Mouse (Mus musculus) kidney, postnatal 0 days (tissue): ENCODE data around the gene Cfl1. TPM values are rescaled to one million over a fixed set of nuclear protein-coding genes. Genes with fewer than 3 reads are reported as not detected.

Experiments used
- ATAC-seq: fragments of 200-750 bp; cut with Nextera tagmentation; replicated peaks from 2 replicates; pipeline ENCODE4 v1.8.0; 2017; ENCODE audit warnings: low read depth, moderate number of reproducible peaks, moderate TSS enrichment, moderate library complexity; ENCODE audit not compliant: low FRiP score
- DNase-seq: peaks from one replicate; pipeline ENCODE4 v3.0.0-alpha.2; 2016; ENCODE audit warnings: low spot score
- H3K27ac ChIP-seq: fragments of 300-500 bp; sonication (generic); 2 replicates; pipeline ENCODE4 v1.5.1; 2014; ENCODE audit warnings: mild to moderate bottlenecking
- H3K27me3 ChIP-seq: fragments of 300-500 bp; sonication (generic); 2 replicates; pipeline ENCODE4 v1.6.1; 2014; ENCODE audit warnings: low read length, mixed read lengths; ENCODE audit not compliant: insufficient read depth
- H3K36me3 ChIP-seq: fragments of 300-500 bp; sonication (generic); 2 replicates; pipeline ENCODE4 v1.6.1; 2014; ENCODE audit warnings: low read length, mixed read lengths; ENCODE audit not compliant: insufficient read depth
- H3K4me1 ChIP-seq: fragments of 300-500 bp; sonication (generic); replicated peaks from 2 replicates; pipeline ENCODE4 v1.6.1; 2014; ENCODE audit warnings: antibody characterized with exemption, low read length, mixed read lengths; ENCODE audit not compliant: insufficient read depth
- H3K4me2 ChIP-seq: fragments of 300-500 bp; sonication (generic); 2 replicates; pipeline ENCODE4 v1.6.1; 2014; ENCODE audit warnings: mild to moderate bottlenecking, low read length, moderate library complexity, mixed read lengths
- H3K4me3 ChIP-seq: fragments of 300-500 bp; sonication (generic); replicated peaks from 2 replicates; pipeline ENCODE4 v1.5.1; 2014; ENCODE audit warnings: low read depth, low read length
- H3K9ac ChIP-seq: fragments of 300-500 bp; sonication (generic); 2 replicates; pipeline ENCODE4 v1.6.1; 2014; ENCODE audit warnings: low read depth, low read length
- H3K9me3 ChIP-seq: fragments of 300-500 bp; sonication (generic); replicated peaks from 2 replicates; pipeline ENCODE4 v1.6.1; 2016; ENCODE audit warnings: low read length, inconsistent platforms, mixed read lengths
- CTCF ChIP-seq: IDR thresholded peaks from 2 replicates; pipeline ENCODE4 v1.5.1; 2016; ENCODE audit warnings: antibody characterized with exemption, low read depth, mild to moderate bottlenecking, moderate library complexity
- WGBS: fragments of 180-500 bp; shearing (Covaris S2); extraction: QIAGEN DNeasy Blood & Tissue Kit; methylation state at CpG from one replicate; pipeline ENCODE4 v1.1.7; 2014; 5-methylcytosine and 5-hydroxymethylcytosine counted together
- polyA plus RNA-seq: library from polyadenylated mRNA; unstranded; fragments of >200 nt; fragmentation: Nextera tagmentation; extraction: Ambion mirVana; gene quantifications from 2 replicates; pipeline ENCODE4 v1.2.1, GENCODE M21; 2015

The Cfl1 gene
- polyA plus RNA-seq, 1 experiment from 2014 or later = 2,170 TPM

- Histone ChIP-seq H3K36me3 (peaks cover 7% of the 10 kb centered on the region; the same call in 1 of the 2 replicates), H3K27me3 (no peaks in the 10 kb centered on the region), H3K9me3 (no peaks in the 10 kb centered on the region), H3K4me2 (peak overlapping the region; percentile 97), H3K9ac (peak overlapping the region; percentile 78), H3K27ac (peak overlapping the region; percentile 98), H3K4me1 (peaks cover 18% of the 10 kb centered on the region), H3K4me3 (peak overlapping the region; percentile 81)
- peak; percentile 86 for ATAC-seq
- DNase-seq = peak; percentile 98
- WGBS = under 1% methylated on average over 70 of the region's 70 CpGs
- peak; percentile 50 for TF ChIP-seq CTCF
Measured at GRCm38 (mm10) chr19:5456922-5457745, 33.1 kb upstream of the Cfl1 start.

GRCm38 (mm10) chr19:5457746-5458442 lies 32.4 kb upstream of the Cfl1 start, which contains the start of gene Ccdc85b:
Gene Ccdc85b, minus strand, starts transcription at chr19:5457894.
- DNase-seq = no peak
- peak within 1 kb of the TSS; percentile 81 for H3K4me3 ChIP-seq
- H3K9me3 ChIP-seq = no peaks in the 10 kb centered on the region
- H3K27ac ChIP-seq = peak within 1 kb of the TSS; percentile 98
- H3K36me3 ChIP-seq = peaks cover 14% of the 10 kb centered on the region; the same call in 1 of the 2 replicates
- peak within 1 kb of the TSS; percentile 97 for H3K4me2 ChIP-seq
- H3K27me3 ChIP-seq = no peaks in the 10 kb centered on the region
- H3K9ac ChIP-seq = peak within 1 kb of the TSS; percentile 78
- 0 out of 2 replicates have a peak, but pooled peaks have one; percentile 7 for ATAC-seq
- TF ChIP-seq CTCF = no peak
- peaks cover 18% of the 10 kb centered on the region for H3K4me1 ChIP-seq
- WGBS = 8% methylated on average over 14 of the region's 14 CpGs

- H3K9me3 ChIP-seq = no peaks in the 10 kb centered on the region
- no peak overlapping the region for H3K9ac ChIP-seq
- WGBS = 73% methylated on average over 7 of the region's 7 CpGs
- H3K36me3 ChIP-seq = peaks cover 20% of the 10 kb centered on the region; the same call in 1 of the 2 replicates
- no peak for ATAC-seq
- TF ChIP-seq CTCF = no peak
- no peak overlapping the region for H3K4me3 ChIP-seq
- H3K4me2 ChIP-seq = no peak overlapping the region
- peaks cover 20% of the 10 kb centered on the region for H3K4me1 ChIP-seq
- DNase-seq = no peak
- H3K27me3 ChIP-seq = no peaks in the 10 kb centered on the region
- no peak overlapping the region for H3K27ac ChIP-seq
Measured at GRCm38 (mm10) chr19:5459019-5459418, 31.2 kb upstream of the Cfl1 start.

- peaks cover 23% of the 10 kb centered on the region for H3K4me1 ChIP-seq
- no peaks in the 10 kb centered on the region for H3K27me3 ChIP-seq
- ATAC-seq = no peak
- 21% methylated on average over 3 of the region's 3 CpGs for WGBS
- DNase-seq = no peak
- H3K9me3 ChIP-seq = no peaks in the 10 kb centered on the region
- H3K4me3 ChIP-seq = peak overlapping the region; percentile 70
- H3K36me3 ChIP-seq = peaks cover 18% of the 10 kb centered on the region; the same call in 1 of the 2 replicates
- H3K27ac ChIP-seq = no peak overlapping the region
- no peak for TF ChIP-seq CTCF
- H3K9ac ChIP-seq = peak overlapping the region; percentile 68
- H3K4me2 ChIP-seq = peak overlapping the region; percentile 84
Measured at GRCm38 (mm10) chr19:5459896-5460295, 30.4 kb upstream of the Cfl1 start.

- H3K4me1 ChIP-seq = peaks cover 20% of the 10 kb centered on the region
- TF ChIP-seq CTCF = 0 out of 2 replicates have a peak, but pooled peaks have one; percentile 3
- under 1% methylated on average over 32 of the region's 32 CpGs for WGBS
- peak within 1 kb of the TSS; percentile 84 for H3K4me2 ChIP-seq
- peaks cover 23% of the 10 kb centered on the region; the same call in 1 of the 2 replicates for H3K36me3 ChIP-seq
- peak; percentile 91 for DNase-seq
- H3K9ac ChIP-seq = peak within 1 kb of the TSS; percentile 68
- no peaks in the 10 kb centered on the region for H3K9me3 ChIP-seq
- peak within 1 kb of the TSS; percentile 70 for H3K4me3 ChIP-seq
- no peaks in the 10 kb centered on the region for H3K27me3 ChIP-seq
- peak; percentile 47 for ATAC-seq
- peak within 1 kb of the TSS; percentile 65; the same call in 1 of the 2 replicates for H3K27ac ChIP-seq
Measured at GRCm38 (mm10) chr19:5460465-5460911, 29.8 kb upstream of the Cfl1 start, which contains the start of gene Fibp. Gene Fibp, plus strand, starts transcription at chr19:5460615.

- DNase-seq (no peak), ATAC-seq (no peak)
- TF ChIP-seq CTCF = no peak
- Histone ChIP-seq H3K27ac (no peak overlapping the region), H3K4me2 (peak overlapping the region; percentile 84), H3K9me3 (no peaks in the 10 kb centered on the region), H3K4me3 (peak overlapping the region; percentile 70; the same call in 1 of the 2 replicates), H3K4me1 (peaks cover 13% of the 10 kb centered on the region), H3K27me3 (no peaks in the 10 kb centered on the region), H3K36me3 (peaks cover 32% of the 10 kb centered on the region), H3K9ac (peak overlapping the region; percentile 68; the same call in 1 of the 2 replicates)
- WGBS = 82% methylated on average over 6 of the region's 6 CpGs
Measured at GRCm38 (mm10) chr19:5461411-5461810, 28.8 kb upstream of the Cfl1 start.
